Mouse (Mus musculus): ENCODE data around the gene Thumpd1.

GRCm38 (mm10) chr7:119764377-119764776 is 43.8 kb upstream of the Thumpd1 start:
- TF ChIP-seq EP300 (IDR thresholded peaks at IDR 0.05; ENCODE audit: low read depth) (no peak), CTCF (IDR thresholded peaks at IDR 0.05; ENCODE audit: low read depth) (no peak)
